Mouse (Mus musculus) kidney, postnatal 0 days (tissue): ENCODE data around the gene Nxph4. TPM values are rescaled to one million over a fixed set of nuclear protein-coding genes. Genes with fewer than 3 reads are reported as not detected.

Experiments
- ATAC-seq: fragments of 200-750 bp; cut with Nextera tagmentation; replicated peaks from 2 replicates; pipeline ENCODE4 v1.8.0; 2017; ENCODE audit warnings: low read depth, moderate number of reproducible peaks, moderate TSS enrichment, moderate library complexity; ENCODE audit not compliant: low FRiP score
- DNase-seq: peaks from one replicate; pipeline ENCODE4 v3.0.0-alpha.2; 2016; ENCODE audit warnings: low spot score
- H3K27ac ChIP-seq: fragments of 300-500 bp; sonication (generic); 2 replicates; pipeline ENCODE4 v1.5.1; 2014; ENCODE audit warnings: mild to moderate bottlenecking
- H3K27me3 ChIP-seq: fragments of 300-500 bp; sonication (generic); 2 replicates; pipeline ENCODE4 v1.6.1; 2014; ENCODE audit warnings: low read length, mixed read lengths; ENCODE audit not compliant: insufficient read depth
- H3K36me3 ChIP-seq: fragments of 300-500 bp; sonication (generic); 2 replicates; pipeline ENCODE4 v1.6.1; 2014; ENCODE audit warnings: low read length, mixed read lengths; ENCODE audit not compliant: insufficient read depth
- H3K4me1 ChIP-seq: fragments of 300-500 bp; sonication (generic); replicated peaks from 2 replicates; pipeline ENCODE4 v1.6.1; 2014; ENCODE audit warnings: antibody characterized with exemption, low read length, mixed read lengths; ENCODE audit not compliant: insufficient read depth
- H3K4me2 ChIP-seq: fragments of 300-500 bp; sonication (generic); 2 replicates; pipeline ENCODE4 v1.6.1; 2014; ENCODE audit warnings: mild to moderate bottlenecking, low read length, moderate library complexity, mixed read lengths
- H3K4me3 ChIP-seq: fragments of 300-500 bp; sonication (generic); replicated peaks from 2 replicates; pipeline ENCODE4 v1.5.1; 2014; ENCODE audit warnings: low read depth, low read length
- H3K9ac ChIP-seq: fragments of 300-500 bp; sonication (generic); 2 replicates; pipeline ENCODE4 v1.6.1; 2014; ENCODE audit warnings: low read depth, low read length
- H3K9me3 ChIP-seq: fragments of 300-500 bp; sonication (generic); replicated peaks from 2 replicates; pipeline ENCODE4 v1.6.1; 2016; ENCODE audit warnings: low read length, inconsistent platforms, mixed read lengths
- CTCF ChIP-seq: IDR thresholded peaks from 2 replicates; pipeline ENCODE4 v1.5.1; 2016; ENCODE audit warnings: antibody characterized with exemption, low read depth, mild to moderate bottlenecking, moderate library complexity
- WGBS: fragments of 180-500 bp; shearing (Covaris S2); extraction: QIAGEN DNeasy Blood & Tissue Kit; methylation state at CpG from one replicate; pipeline ENCODE4 v1.1.7; 2014; 5-methylcytosine and 5-hydroxymethylcytosine counted together
- polyA plus RNA-seq: library from polyadenylated mRNA; unstranded; fragments of >200 nt; fragmentation: Nextera tagmentation; extraction: Ambion mirVana; gene quantifications from 2 replicates; pipeline ENCODE4 v1.2.1, GENCODE M21; 2015

Nxph4 gene
- polyA plus RNA-seq, 1 experiment from 2014 or later: 0.93 TPM

DNA sequence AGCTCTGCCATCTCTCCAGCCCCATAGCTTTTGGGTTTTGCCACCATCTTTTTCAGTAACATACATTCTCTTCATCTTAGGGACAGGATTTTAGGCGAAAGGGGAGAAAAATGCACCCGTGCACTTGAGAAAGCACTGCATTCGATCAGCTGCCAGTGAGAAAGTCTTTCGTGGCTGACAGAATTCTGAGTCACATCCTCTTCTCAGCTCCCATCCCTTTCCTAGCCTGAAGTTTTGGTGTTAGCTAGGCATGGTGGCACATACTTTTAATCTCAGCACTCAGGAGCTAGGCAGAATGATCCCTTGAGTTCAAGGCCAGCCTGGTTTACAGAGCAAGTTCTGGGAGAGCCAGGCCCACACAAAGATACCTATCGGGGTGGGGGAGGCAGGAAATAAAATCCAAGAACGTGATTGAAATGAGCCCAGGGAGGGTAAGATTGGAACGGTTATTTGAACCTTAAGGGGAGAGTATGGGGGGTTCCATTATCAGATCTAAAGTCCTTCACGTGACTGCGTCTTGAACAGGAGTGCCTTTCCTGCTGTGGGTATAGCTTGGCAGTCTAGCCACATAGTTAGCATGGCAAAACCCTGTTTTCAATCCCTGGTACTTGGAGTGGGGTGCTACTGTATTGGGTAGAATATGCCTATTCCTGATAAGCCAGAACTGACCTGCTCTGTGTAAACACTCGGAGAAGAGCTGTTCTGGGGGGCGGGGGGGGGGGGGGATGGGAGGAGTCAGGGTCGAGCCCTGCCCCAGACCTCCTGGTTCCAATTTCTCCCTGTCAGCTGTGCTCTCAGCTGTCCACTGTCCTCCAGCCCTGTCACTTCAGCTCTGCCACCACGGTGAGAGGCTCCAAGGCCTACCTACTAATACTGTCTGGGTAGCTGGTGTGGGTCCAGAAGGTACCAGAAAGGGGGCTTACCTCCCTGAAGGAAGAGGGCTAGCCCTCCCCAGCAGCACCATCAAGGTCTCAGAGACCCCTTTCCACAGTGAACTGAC, 33.2 kb downstream of the Nxph4 start, which contains the start of gene Stac3:
TSS of gene Stac3 (plus strand) at position 793 of the 1,000 bp plus-strand sequence.
- Histone ChIP-seq H3K36me3 (peaks cover 34% of the 10 kb centered on the region), H3K4me3 (no peak within 1 kb of the TSS), H3K9ac (no peak within 1 kb of the TSS), H3K9me3 (no peaks in the 10 kb centered on the region), H3K4me2 (no peak within 1 kb of the TSS), H3K27me3 (no peaks in the 10 kb centered on the region), H3K4me1 (no peaks in the 10 kb centered on the region), H3K27ac (no peak within 1 kb of the TSS)
- no peak for TF ChIP-seq CTCF
- ATAC-seq: no peak
- no peak for DNase-seq
- WGBS: 55% methylated on average over 13 of the region's 13 CpGs

DNA sequence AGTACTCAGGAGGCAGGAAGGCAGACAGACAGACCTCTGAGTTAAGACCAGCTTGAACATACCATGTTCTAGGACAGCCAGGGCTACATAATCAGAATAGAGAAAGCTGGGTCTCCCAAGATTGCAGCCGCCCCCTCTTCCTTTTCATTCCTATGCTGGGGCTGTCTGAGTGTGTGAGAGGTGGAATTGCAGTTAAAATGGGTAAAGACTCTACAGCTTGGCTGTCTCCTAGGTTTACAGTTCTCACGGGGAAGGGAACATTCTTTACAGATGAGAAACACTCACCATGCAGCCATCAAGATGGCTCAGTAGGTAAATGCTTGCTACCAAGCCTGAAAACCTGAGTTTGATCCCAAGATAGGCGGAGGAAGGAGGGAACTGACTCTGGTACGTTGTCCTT, 34.3 kb downstream of the Nxph4 start:
- TF ChIP-seq CTCF: no peak
- H3K27ac ChIP-seq: no peak overlapping the region
- H3K4me2 ChIP-seq: no peak overlapping the region
- H3K9me3 ChIP-seq: no peaks in the 10 kb centered on the region
- H3K36me3 ChIP-seq: peaks cover 40% of the 10 kb centered on the region
- WGBS: 85% methylated on average over 4 of the region's 4 CpGs
- H3K27me3 ChIP-seq: no peaks in the 10 kb centered on the region
- DNase-seq (no peak), ATAC-seq (no peak)
- no peak overlapping the region for H3K9ac ChIP-seq
- no peak overlapping the region for H3K4me3 ChIP-seq
- no peaks in the 10 kb centered on the region for H3K4me1 ChIP-seq

DNA sequence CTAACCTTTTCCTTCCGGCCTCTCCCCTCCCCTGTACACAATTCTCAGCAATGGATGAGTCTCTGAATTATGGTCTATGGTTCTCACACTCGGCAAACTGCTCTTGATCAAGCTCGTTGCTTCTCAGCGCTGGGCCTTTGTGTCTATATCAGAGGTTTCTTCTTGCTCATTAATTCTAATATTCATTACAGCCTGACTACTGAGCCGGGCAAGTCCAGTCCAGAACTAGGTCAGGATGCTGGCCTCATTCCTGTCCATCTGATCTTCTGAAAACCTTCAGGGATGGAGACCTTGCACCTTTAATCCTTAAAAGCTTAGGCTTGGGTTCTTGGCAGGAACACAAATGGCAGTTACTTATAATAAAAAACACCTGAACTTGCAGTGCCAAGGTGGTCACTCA, 34.8 kb downstream of the Nxph4 start:
- WGBS: 29% methylated on average over 5 of the region's 5 CpGs
- H3K27ac ChIP-seq: no peak overlapping the region
- H3K4me1 ChIP-seq: no peaks in the 10 kb centered on the region
- peaks cover 45% of the 10 kb centered on the region for H3K36me3 ChIP-seq
- no peak overlapping the region for H3K9ac ChIP-seq
- H3K27me3 ChIP-seq: no peaks in the 10 kb centered on the region
- H3K4me3 ChIP-seq: no peak overlapping the region
- TF ChIP-seq CTCF: no peak
- H3K9me3 ChIP-seq: no peaks in the 10 kb centered on the region
- no peak overlapping the region for H3K4me2 ChIP-seq
- no peak for ATAC-seq
- no peak for DNase-seq

DNA sequence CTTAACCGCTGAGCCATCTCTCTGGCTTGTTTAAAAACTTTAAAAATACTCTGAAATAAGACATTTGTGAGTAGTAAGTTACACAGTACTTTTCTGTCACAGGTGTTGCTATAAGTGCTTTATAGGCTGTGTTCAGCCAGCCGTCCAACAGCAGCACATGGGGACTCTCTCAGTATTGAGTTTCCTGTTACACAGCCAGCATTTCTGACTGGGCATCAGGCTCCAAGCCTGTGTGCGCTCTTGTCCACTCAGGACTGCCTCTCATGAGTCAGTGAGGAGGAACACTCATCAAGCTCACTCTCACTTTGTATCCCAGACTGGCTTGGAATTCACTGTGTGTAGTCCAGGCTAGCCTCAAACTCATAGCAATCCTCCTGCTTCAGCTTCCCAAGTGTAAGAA, 38.2 kb downstream of the Nxph4 start:
- Histone ChIP-seq H3K9ac (no peak overlapping the region), H3K27me3 (no peaks in the 10 kb centered on the region), H3K9me3 (no peaks in the 10 kb centered on the region), H3K4me3 (no peak overlapping the region), H3K4me2 (no peak overlapping the region), H3K4me1 (no peaks in the 10 kb centered on the region), H3K27ac (no peak overlapping the region), H3K36me3 (peaks cover 67% of the 10 kb centered on the region)
- no peak for DNase-seq
- no peak for ATAC-seq
- no peak for TF ChIP-seq CTCF
- 80% methylated on average over 3 of the region's 3 CpGs for WGBS

DNA sequence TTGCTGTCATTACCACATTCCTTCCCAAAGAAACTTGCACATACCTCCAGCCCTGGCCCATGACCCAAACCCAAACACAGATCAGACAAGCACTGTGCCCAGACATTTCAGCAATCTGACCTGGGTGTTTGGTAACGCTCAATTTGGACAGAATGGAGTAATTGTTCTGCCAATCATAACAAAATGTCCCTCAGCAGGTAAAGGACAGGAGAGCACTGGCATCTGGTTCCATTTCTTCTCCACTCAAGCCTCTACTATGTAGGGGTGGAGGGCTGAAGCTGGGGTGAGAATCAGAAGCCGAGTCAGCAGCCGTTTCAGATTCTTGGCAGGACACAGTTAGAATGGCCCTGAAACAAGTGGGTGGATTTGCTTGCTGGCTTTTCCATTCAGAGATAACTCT, 42.2 kb downstream of the Nxph4 start:
- Histone ChIP-seq H3K9me3 (no peaks in the 10 kb centered on the region), H3K36me3 (peaks cover 56% of the 10 kb centered on the region), H3K4me2 (no peak overlapping the region), H3K4me3 (no peak overlapping the region), H3K27me3 (no peaks in the 10 kb centered on the region), H3K9ac (no peak overlapping the region), H3K27ac (no peak overlapping the region), H3K4me1 (no peaks in the 10 kb centered on the region)
- DNase-seq: no peak
- 82% methylated on average over 3 of the region's 3 CpGs for whole genome bisulfite sequencing
- no peak for TF ChIP-seq CTCF
- ATAC-seq: no peak

DNA sequence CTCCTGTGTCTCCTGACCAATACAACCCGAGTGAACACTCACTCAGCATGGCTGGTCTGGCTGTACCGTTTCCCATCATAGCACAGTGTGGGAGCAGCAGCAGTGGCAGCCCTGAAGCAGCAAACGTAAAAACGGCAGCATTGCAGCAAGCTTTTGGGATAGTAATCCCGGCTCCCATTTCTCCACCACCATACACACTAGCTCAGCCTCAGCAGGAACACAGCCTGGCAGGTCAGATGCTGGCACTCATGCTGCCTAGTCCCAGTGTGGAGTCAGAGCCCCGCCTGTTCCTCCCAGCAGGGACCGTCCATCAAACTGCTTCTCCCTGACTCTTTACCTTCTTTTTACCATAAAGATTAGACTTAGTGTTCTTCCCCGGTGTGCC, 43.2 kb downstream of the Nxph4 start:
- WGBS: 78% methylated on average over 8 of the region's 8 CpGs
- no peak for ATAC-seq
- DNase-seq: no peak
- no peak overlapping the region for H3K4me3 ChIP-seq
- no peak overlapping the region for H3K4me2 ChIP-seq
- no peaks in the 10 kb centered on the region for H3K9me3 ChIP-seq
- H3K4me1 ChIP-seq: no peaks in the 10 kb centered on the region
- H3K9ac ChIP-seq: no peak overlapping the region
- H3K27ac ChIP-seq: no peak overlapping the region
- peaks cover 51% of the 10 kb centered on the region for H3K36me3 ChIP-seq
- no peaks in the 10 kb centered on the region for H3K27me3 ChIP-seq
- no peak for TF ChIP-seq CTCF
